Mouse (Mus musculus) cerebellum, adult 2 months (tissue): ENCODE results near the gene Slc16a8.

ENCODE experiments used
- CTCF ChIP-seq: fragments of 200-500 bp; IDR thresholded peaks from 2 replicates; pipeline ENCODE4 v1.5.1; 2011; ENCODE audit warnings: low read depth, mild to moderate bottlenecking, control low read depth, low read length, moderate library complexity, borderline replicate concordance; ENCODE audit not compliant: insufficient read depth
- POLR2A ChIP-seq: fragments of 200-500 bp; IDR thresholded peaks from 2 replicates; pipeline ENCODE4 v1.6.1; 2011; ENCODE audit warnings: low read length, control low read depth, borderline replicate concordance; ENCODE audit not compliant: insufficient read depth

DNA sequence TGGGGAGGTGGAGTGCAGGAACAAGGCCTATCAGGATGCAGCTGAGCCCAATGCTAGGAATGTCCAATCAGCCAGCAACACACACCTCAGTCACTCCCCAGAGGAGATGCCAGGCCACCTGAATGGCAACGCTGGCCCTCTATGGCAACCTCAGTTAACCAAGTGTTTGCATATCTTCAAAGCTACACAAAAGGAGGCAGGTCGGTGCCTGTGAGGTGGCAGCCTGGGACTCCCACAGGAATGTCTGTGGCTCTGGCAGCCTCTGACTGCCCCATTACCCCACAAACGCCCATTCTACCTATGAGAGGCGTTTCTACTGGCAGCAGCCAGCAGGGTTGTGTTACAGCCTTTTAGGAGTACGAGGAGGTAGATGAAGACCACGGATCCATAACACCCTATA lies 44.0 kb upstream of the Slc16a8 start:
- TF ChIP-seq CTCF: no peak
- TF ChIP-seq POLR2A: no peak
